10 mouse cellular contexts compared by ENCODE assay signal in genomic region chr14:79202722-79203362, GRCm38 (mm10). TPM values are rescaled to one million over a fixed set of nuclear protein-coding genes. Genes with fewer than 3 reads are reported as not detected.
DNase-seq lines count a peak whose midpoint lies in the region; ATAC-seq and TF ChIP-seq lines count a peak whose summit lies in the region.
"Had no signal": no experiment of that assay in that cellular context is flagged by ENCODE, and none has a peak within 500 bp of the region (broad histone marks: within the 10 kb centered on the region; RNA-seq: fewer than 3 reads in every experiment).

No protein-coding gene starts in this region.

- TF ChIP-seq POLR2A in heart, adult 2 months (IDR thresholded peaks at IDR 0.05; ENCODE audit: insufficient read depth, low read depth, low read length), result no peak

- ATAC-seq in forebrain, embryonic 12.5 days (ENCODE audit: low FRiP score), result peak; percentile 64; the same call in 1 of the 2 replicates

- no peak for TF ChIP-seq CTCF in heart, adult 2 months (IDR thresholded peaks at IDR 0.05)
- no peak for TF ChIP-seq CTCF in C2C12 (IDR thresholded peaks at IDR 0.05; ENCODE audit: control insufficient read depth, insufficient read depth, insufficient read length)

- no peaks in the 10 kb centered on the region for H3K27me3 ChIP-seq in heart, adult 2 months (ENCODE audit: control insufficient read depth, insufficient read depth, low read length)
- no peaks in the 10 kb centered on the region for H3K27me3 ChIP-seq in C2C12 (ENCODE audit: control insufficient read depth, insufficient read depth, insufficient read length)
- H3K27me3 ChIP-seq in forebrain, embryonic 12.5 days, result no peaks in the 10 kb centered on the region

- no peak overlapping the region for H3K4me3 ChIP-seq in heart, adult 2 months
- no peak overlapping the region for H3K4me3 ChIP-seq in C2C12 (ENCODE audit: insufficient read depth, poor library complexity, severe bottlenecking)
- no peak overlapping the region for H3K4me3 ChIP-seq in forebrain, embryonic 12.5 days (replicated peaks)

- H3K27ac ChIP-seq in heart, adult 2 months, result peak overlapping the region; percentile 57
- peak overlapping the region; percentile 98 for H3K27ac ChIP-seq in forebrain, embryonic 12.5 days

- WGBS in heart, adult 2 months, result 69% methylated on average over 4 of the region's 4 CpGs
- WGBS in forebrain, embryonic 12.5 days, result 9% methylated on average over 4 of the region's 4 CpGs

- intact Hi-C loops in heart, adult 2 months (cut with DNase I), result no loop called here
- intact Hi-C loops in left cerebral cortex, postnatal 36 days (cut with DNase I), result loop anchor here (5.0 kb wide), 1 partner anchor 99 kb away; the partner anchor contains the start of gene Rgcc

- no peak overlapping the region for H3K9ac ChIP-seq in heart, adult 2 months (ENCODE audit: low read depth, low read length)
- no peak overlapping the region for H3K9ac ChIP-seq in forebrain, embryonic 12.5 days

- no peaks in the 10 kb centered on the region for H3K79me2 ChIP-seq in heart, adult 2 months (replicated peaks; ENCODE audit: control insufficient read depth, insufficient read depth, low read length)
- no peaks in the 10 kb centered on the region for H3K79me2 ChIP-seq in C2C12 (ENCODE audit: control insufficient read depth, insufficient read depth)

- no peaks in the 10 kb centered on the region for H3K9me3 ChIP-seq in forebrain, embryonic 12.5 days

- no peaks in the 10 kb centered on the region for H3K79me3 ChIP-seq in C2C12 (ENCODE audit: low read depth)

- TF ChIP-seq EP300 in heart, adult 2 months (IDR thresholded peaks at IDR 0.05; ENCODE audit: insufficient read depth, low read depth, low read length), result no peak

- no peaks in the 10 kb centered on the region for H3K36me3 ChIP-seq in heart, adult 2 months (ENCODE audit: control insufficient read depth, insufficient read depth, low read length)
- H3K36me3 ChIP-seq in C2C12 (ENCODE audit: control insufficient read depth, insufficient read depth), result no peaks in the 10 kb centered on the region
- H3K36me3 ChIP-seq in forebrain, embryonic 12.5 days (replicated peaks), result no peaks in the 10 kb centered on the region

- peaks cover 7% of the 10 kb centered on the region for H3K4me1 ChIP-seq in heart, adult 2 months (ENCODE audit: control insufficient read depth, insufficient read depth, low read length)
- peaks cover 58% of the 10 kb centered on the region for H3K4me1 ChIP-seq in forebrain, embryonic 12.5 days

- DNase-seq in heart, adult 2 months, result no peak
- DNase-seq in heart, adult 9 months (ENCODE audit: low spot score in 2 of 2), result no peak
- DNase-seq in lung, postnatal 25 days (ENCODE audit: low spot score), result peak; percentile 29
- DNase-seq in cerebellum, postnatal 14 days, result no peak
- DNase-seq in left cerebral cortex, postnatal 36 days (ENCODE audit: low spot score in 2 of 2), result no peak
- no peak for DNase-seq in gastrocnemius, adult 8-10 months (ENCODE audit: low spot score in 2 of 2)

- H3ac ChIP-seq in C2C12 (ENCODE audit: control insufficient read depth, insufficient read length, low read depth), result peak overlapping the region; percentile 4

- H3K4me2 ChIP-seq in forebrain, embryonic 12.5 days, result 0 out of 2 replicates have a peak overlapping the region, but pooled peaks have one; percentile 13

TF ChIP-seq in C2C12, 6 proteins besides CTCF, POLR2A, EP300 and RAD21:
- TF ChIP-seq FOSL1 (IDR thresholded peaks at IDR 0.05; ENCODE audit: insufficient read depth, low read length, poor library complexity, severe bottlenecking), result no peak
- no peak for TF ChIP-seq MYOD1 (IDR thresholded peaks at IDR 0.05; ENCODE audit: control insufficient read depth, insufficient read length, low read depth)
- no peak for TF ChIP-seq MAX (IDR thresholded peaks at IDR 0.05)
- TF ChIP-seq CEBPB (IDR thresholded peaks at IDR 0.05; ENCODE audit: low read depth), result no peak
- TF ChIP-seq MYOG (IDR thresholded peaks at IDR 0.05; ENCODE audit: control insufficient read depth, extremely low read depth, insufficient read length), result no peak

RNA-seq across cellular contexts. Expression of gene Zfp957, which starts 44.3 kb away (rescaled TPM):
- not detected for total RNA-seq in heart, adult 2 months (2021)
- not detected in 2 replicates for polyA plus RNA-seq in heart, adult 2 months (2012; rRNA removed)
- not detected for polyA plus RNA-seq in C2C12 (2012; fragmentation: generic; extraction: Trizol)
- not detected in 2 replicates for polyA plus RNA-seq in forebrain, embryonic 12.5 days (2016; fragmentation: Nextera tagmentation; extraction: Ambion mirVana)
- not detected for total RNA-seq in left cerebral cortex, postnatal 36 days (2021)
- not detected for total RNA-seq in gastrocnemius, adult 8-10 months (2022)
- total RNA-seq: adrenal gland, adult 18-20 months; megakaryocyte-erythroid progenitor cell, adult 5-6 weeks had no signal
